Mouse (Mus musculus) neutrophil, adult 83 days (primary cell): ENCODE data around the gene Gan. TPM values are rescaled to one million over a fixed set of nuclear protein-coding genes. Genes with fewer than 3 reads are reported as not detected.

ENCODE experiments used
- total RNA-seq, 2 experiments: library from RNA; stranded (reverse); gene quantifications; one replicate each; pipeline ENCODE4 v1.2.4; 2023

Gan gene
- 1 to 10 TPM; 4.2 to 5.1 TPM for total RNA-seq

DNA sequence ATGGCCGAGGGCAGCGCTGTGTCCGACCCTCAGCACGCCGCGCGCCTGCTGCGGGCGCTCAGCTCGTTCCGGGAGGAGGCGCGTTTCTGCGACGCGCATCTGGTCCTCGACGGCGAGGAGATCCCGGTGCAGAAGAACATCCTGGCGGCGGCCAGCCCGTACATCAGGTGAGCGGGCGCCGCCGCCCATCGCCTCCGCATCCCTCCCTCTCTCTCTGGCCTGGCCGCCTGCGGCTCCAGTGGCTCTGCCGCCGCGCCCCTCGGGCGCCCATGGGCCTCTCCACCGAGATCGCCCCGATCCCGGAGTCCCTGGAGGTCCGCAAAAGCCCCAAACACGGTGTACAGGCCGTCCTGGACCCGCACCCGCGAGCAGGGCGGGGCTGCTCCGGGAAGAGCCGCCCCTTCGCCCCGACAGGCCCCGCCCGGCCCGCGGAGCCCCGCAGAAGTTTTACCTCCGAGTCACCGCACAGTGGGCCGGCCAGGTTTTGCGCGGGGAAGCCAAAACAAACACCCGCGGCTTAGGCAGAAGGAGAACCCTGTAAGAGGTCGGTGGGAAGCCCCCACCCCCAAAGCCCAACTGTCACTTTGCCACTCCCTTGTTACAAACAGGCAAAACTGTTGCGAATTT is at the start of gene Gan:
Gene Gan, plus strand, starts transcription at position 1 of the 627 bp plus-strand sequence.

DNA sequence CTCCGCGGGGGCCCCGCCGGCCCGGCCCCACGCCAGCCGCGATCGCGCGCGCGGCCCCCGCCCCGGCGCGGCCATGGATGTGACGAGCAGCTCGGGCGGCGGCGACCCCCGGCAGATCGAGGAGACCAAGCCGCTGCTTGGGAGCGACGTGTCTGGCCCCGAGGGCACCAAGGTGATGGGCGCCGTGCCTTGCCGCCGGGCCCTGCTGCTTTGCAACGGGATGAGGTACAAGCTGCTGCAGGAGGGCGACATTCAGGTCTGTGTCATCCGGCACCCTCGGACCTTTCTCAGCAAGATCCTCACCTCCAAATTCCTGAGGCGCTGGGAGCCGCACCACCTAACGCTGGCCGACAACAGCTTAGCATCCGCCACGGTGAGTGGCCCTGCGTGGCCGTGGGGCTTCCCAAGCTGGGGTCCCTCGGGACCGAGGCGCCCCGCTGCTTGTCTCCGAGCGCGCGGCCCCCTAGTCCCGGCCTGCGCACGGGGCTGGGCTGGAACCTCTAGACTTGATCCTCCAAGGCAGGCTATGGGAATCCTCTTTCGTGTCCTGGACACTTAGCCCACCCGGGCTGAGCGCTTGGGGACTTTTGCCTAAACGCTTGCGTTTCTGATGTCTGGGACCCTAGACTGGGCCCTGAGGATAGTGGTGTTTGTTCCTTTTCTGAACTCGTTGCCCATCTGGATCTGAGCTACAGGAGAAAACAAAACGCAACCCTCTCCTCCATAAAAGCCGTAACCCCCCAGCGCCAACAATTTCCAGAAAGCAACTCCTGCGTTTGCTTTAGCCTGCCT is 99.3 kb downstream of the Gan start, which contains the start of gene Cmip:
Gene Cmip, plus strand, starts transcription at position 36 of the 792 bp plus-strand sequence.

Other genes starting within 250 kb of the Gan start
- gene Cmc2, start 236.7 kb upstream of the Gan start, total RNA-seq: 10 to 100 TPM in 1 of 2 experiments, 1 to 10 TPM in 1; 8.9 to 13.3 TPM
- gene Cenpn, start 236.4 kb upstream of the Gan start, total RNA-seq: 10 to 100 TPM; 19.2 to 20.5 TPM
- gene Atmin, start 214.7 kb upstream of the Gan start, total RNA-seq: 1 to 10 TPM; 8.9 to 9.3 TPM
- gene 1700030J22Rik, start 179.2 kb upstream of the Gan start, total RNA-seq: under 1 TPM; 0.15 to 0.62 TPM
- 1 to 10 TPM; 3.6 to 4.0 TPM for gene Gcsh, start 164.6 kb upstream of the Gan start, total RNA-seq
- gene Pkd1l2, start 75.7 kb upstream of the Gan start, total RNA-seq: under 1 TPM; 0.20 to 0.31 TPM
- gene Bco1, start 62.3 kb upstream of the Gan start, total RNA-seq: under 1 TPM in 1 of 2 experiments, not detected in 1; 0.18 TPM
- gene Cmip, start 98.9 kb downstream of the Gan start, total RNA-seq: 100 to 1,000 TPM; 195 to 211 TPM